Mouse (Mus musculus) heart, adult 2 months (tissue): ENCODE data around the gene Lgmn. TPM values are rescaled to one million over a fixed set of nuclear protein-coding genes. Genes with fewer than 3 reads are reported as not detected.

Source experiments
- DNase-seq, 2 experiments: peaks; one replicate each; pipeline ENCODE4 v3.0.0; 2021
- H3K27ac ChIP-seq: fragments of 200-600 bp; 2 replicates; pipeline ENCODE4 v1.8.1; 2022
- H3K27me3 ChIP-seq: fragments of 200-500 bp; 2 replicates; pipeline ENCODE4 v1.6.1; 2012; ENCODE audit warnings: mild to moderate bottlenecking, low read length, inconsistent platforms, mixed read lengths; ENCODE audit not compliant: control insufficient read depth, insufficient read depth
- H3K36me3 ChIP-seq: fragments of 200-500 bp; 2 replicates; pipeline ENCODE4 v1.6.1; 2012; ENCODE audit warnings: low read length, inconsistent platforms; ENCODE audit not compliant: control insufficient read depth, insufficient read depth
- H3K4me1 ChIP-seq: fragments of 200-500 bp; 2 replicates; pipeline ENCODE4 v1.6.1; 2011; ENCODE audit warnings: low read length; ENCODE audit not compliant: control insufficient read depth, insufficient read depth
- H3K4me3 ChIP-seq: fragments of 200-600 bp; 2 replicates; pipeline ENCODE4 v1.8.1; 2022
- H3K79me2 ChIP-seq: fragments of 200-500 bp; replicated peaks from 2 replicates; pipeline ENCODE4 v1.6.1; 2012; ENCODE audit warnings: mild to moderate bottlenecking, inconsistent platforms, low read length, moderate library complexity, mixed read lengths; ENCODE audit not compliant: control insufficient read depth, insufficient read depth
- H3K9ac ChIP-seq: fragments of 200-500 bp; 2 replicates; pipeline ENCODE4 v1.6.1; 2012; ENCODE audit warnings: low read depth, mild to moderate bottlenecking, control low read depth, inconsistent platforms, low read length, mixed read lengths
- CTCF ChIP-seq: fragments of 200-600 bp; IDR thresholded peaks from 2 replicates; pipeline ENCODE4 v1.8.1; 2022; ENCODE audit warnings: antibody characterized with exemption, mild to moderate bottlenecking, moderate library complexity
- EP300 ChIP-seq: fragments of 200-500 bp; IDR thresholded peaks from 2 replicates; pipeline ENCODE4 v1.6.1; 2011; ENCODE audit warnings: low read depth, low read length, control low read depth; ENCODE audit not compliant: insufficient read depth
- POLR2A ChIP-seq: fragments of 200-500 bp; IDR thresholded peaks from 2 replicates; pipeline ENCODE4 v1.6.1; 2011; ENCODE audit warnings: mild to moderate bottlenecking, low read depth, low read length, control low read depth; ENCODE audit not compliant: insufficient read depth
- WGBS: fragments of 180-500 bp; shearing (Covaris S2); methylation state at CpG from one replicate; pipeline ENCODE4 v1.1.7; 2018; 5-methylcytosine and 5-hydroxymethylcytosine counted together
- intact Hi-C: fragments of 180-260 bp; cut with DNase I; formaldehyde crosslinking; loops from one replicate; pipeline ENCODE4 v1.15.1; 2025
- polyA plus RNA-seq: library from polyadenylated mRNA; depleted of rRNA; stranded (reverse); fragments of >200 nt; gene quantifications from 2 replicates; pipeline ENCODE4 v1.2.3, GENCODE M21; 2012
- total RNA-seq, 2 experiments: library from RNA; stranded (reverse); gene quantifications; 2 replicates each; pipeline ENCODE4 v1.2.3; 2021

Gene Lgmn
- total and polyA plus RNA-seq, 3 experiments, result 59.9 to 78.2 (median 63.5) TPM

DNA sequence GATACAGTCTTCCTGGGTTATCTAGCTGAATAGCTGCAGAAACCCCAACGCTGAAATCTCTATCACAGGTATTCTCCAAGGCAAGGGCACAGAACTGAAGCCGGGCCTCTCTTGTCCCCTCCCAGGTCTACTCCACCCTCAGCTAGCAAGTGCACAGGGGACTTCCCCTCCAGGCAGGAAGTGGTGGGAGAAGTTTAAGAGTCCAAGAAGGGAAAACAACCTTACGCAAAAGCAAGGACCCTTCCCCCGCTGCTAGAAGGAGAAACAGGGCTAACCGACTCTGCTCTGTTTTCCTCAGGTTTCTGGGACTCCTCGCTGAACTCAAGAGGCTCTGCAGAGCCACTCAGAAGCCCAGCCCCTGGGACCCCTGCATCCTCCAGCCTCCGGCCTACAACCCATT is 71.5 kb downstream of the Lgmn start:
- Histone ChIP-seq H3K27me3 (no peaks in the 10 kb centered on the region), H3K79me2 (no peaks in the 10 kb centered on the region), H3K4me3 (no peak overlapping the region), H3K36me3 (no peaks in the 10 kb centered on the region), H3K27ac (no peak overlapping the region), H3K9ac (no peak overlapping the region), H3K4me1 (peaks cover 4% of the 10 kb centered on the region)
- TF ChIP-seq EP300 (no peak), POLR2A (no peak), CTCF (no peak)
- intact Hi-C loops, result no loop called here
- WGBS, result 66% methylated on average over 7 of the region's 7 CpGs
- DNase-seq, result peak in 1 of 2 experiments; percentile 50

DNA sequence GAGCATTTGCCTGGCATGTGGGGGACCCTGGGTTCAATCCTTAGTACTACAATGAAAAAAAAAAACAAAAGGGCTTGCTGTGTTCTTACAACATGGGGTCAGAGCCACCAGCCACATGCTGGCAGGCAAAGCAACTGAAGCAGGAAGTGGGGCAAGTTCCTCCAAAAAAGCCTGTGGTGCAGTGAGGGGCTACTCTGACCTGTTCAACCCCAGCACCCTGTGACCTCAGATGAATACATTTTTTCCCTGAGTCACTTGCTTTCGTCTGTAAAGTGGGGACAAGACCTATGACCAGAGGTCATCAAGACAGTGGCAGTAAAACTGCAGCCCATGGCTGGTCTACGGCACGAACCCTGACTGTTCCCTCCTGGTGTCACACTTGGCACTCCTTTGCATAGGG is 72.5 kb downstream of the Lgmn start:
- no peak overlapping the region for H3K9ac ChIP-seq
- intact Hi-C loops, result no loop called here
- no peaks in the 10 kb centered on the region for H3K36me3 ChIP-seq
- H3K4me1 ChIP-seq, result peaks cover 4% of the 10 kb centered on the region
- H3K27me3 ChIP-seq, result no peaks in the 10 kb centered on the region
- H3K79me2 ChIP-seq, result no peaks in the 10 kb centered on the region
- TF ChIP-seq POLR2A, result no peak
- TF ChIP-seq CTCF, result no peak
- no peak for DNase-seq
- no peak overlapping the region for H3K4me3 ChIP-seq
- 90% methylated on average over 3 of the region's 3 CpGs for WGBS
- no peak overlapping the region for H3K27ac ChIP-seq

- H3K27ac ChIP-seq, result no peak overlapping the region
Observed at GRCm38 (mm10) chr12:102366126-102366816, 73.3 kb downstream of the Lgmn start.

GRCm38 (mm10) chr12:102365016-102365415 is 74.6 kb downstream of the Lgmn start:
- Histone ChIP-seq H3K27ac (no peak overlapping the region), H3K27me3 (no peaks in the 10 kb centered on the region), H3K4me1 (peaks cover 8% of the 10 kb centered on the region), H3K36me3 (no peaks in the 10 kb centered on the region), H3K9ac (no peak overlapping the region), H3K4me3 (no peak overlapping the region), H3K79me2 (no peaks in the 10 kb centered on the region)
- TF ChIP-seq EP300 (no peak), CTCF (no peak), POLR2A (no peak)
- peak in 1 of 2 experiments; percentile 56 for DNase-seq
- 72% methylated on average over 7 of the region's 7 CpGs for WGBS
- intact Hi-C loops, result no loop called here

More at GRCm38 (mm10) chr12:102366126-102366816, 73.3 kb downstream of the Lgmn start:
- Histone ChIP-seq H3K27me3 (no peaks in the 10 kb centered on the region), H3K9ac (no peak overlapping the region), H3K4me1 (peaks cover 4% of the 10 kb centered on the region), H3K4me3 (no peak overlapping the region), H3K36me3 (no peaks in the 10 kb centered on the region), H3K79me2 (no peaks in the 10 kb centered on the region)
- no peak for DNase-seq
- WGBS, result 90% methylated on average over 9 of the region's 9 CpGs
- intact Hi-C loops, result no loop called here
- TF ChIP-seq CTCF (no peak), POLR2A (no peak), EP300 (no peak)

- 0 out of 2 replicates have a peak, but pooled peaks have one; percentile 51 for TF ChIP-seq EP300
- no peak for TF ChIP-seq POLR2A
- no peak for TF ChIP-seq CTCF
- Histone ChIP-seq H3K4me3 (no peak overlapping the region), H3K9ac (no peak overlapping the region), H3K27ac (no peak overlapping the region; the same call in 1 of the 2 replicates), H3K36me3 (no peaks in the 10 kb centered on the region), H3K4me1 (peaks cover 5% of the 10 kb centered on the region), H3K27me3 (no peaks in the 10 kb centered on the region), H3K79me2 (0 out of 2 replicates have a peak, but pooled peaks cover 2% of the 10 kb centered on the region)
- WGBS, result 74% methylated on average over 10 of the region's 10 CpGs
- intact Hi-C loops, result no loop called here
- DNase-seq, result no peak
Observed at GRCm38 (mm10) chr12:102361189-102362161, 78.1 kb downstream of the Lgmn start.
